Mouse (Mus musculus) thymus, postnatal 0 days (tissue): ENCODE results near the gene Hist2h3b. TPM values are rescaled to one million over a fixed set of nuclear protein-coding genes. Genes with fewer than 3 reads are reported as not detected.
A peak's percentile ranks its signal among the peaks of the same experiment; 100 is the strongest.

ENCODE experiments used
- DNase-seq: peaks from one replicate; pipeline ENCODE4 v3.0.0-alpha.2; 2015; ENCODE audit warnings: low spot score
- polyA plus RNA-seq: library from polyadenylated mRNA; unstranded; fragments of >200 nt; fragmentation: Nextera tagmentation; extraction: Ambion mirVana; gene quantifications from 2 replicates; pipeline ENCODE4 v1.2.1, GENCODE M21; 2015

Gene Hist2h3b
- polyA plus RNA-seq, result 278 and 396 TPM in 2 replicates

- DNase-seq, result peak; percentile 87
These were observed at the start of gene Hist2h3b for GRCm38 (mm10) chr3:96268051-96268775. Gene Hist2h3b, plus strand, starts transcription at chr3:96268654.

- DNase-seq, result peak; percentile 61
These were observed 49.2 kb upstream of the Hist2h3b start for GRCm38 (mm10) chr3:96219191-96219641.

- DNase-seq, result peak; percentile 88
These were observed 48.8 kb upstream of the Hist2h3b start, which contains the start of the genes Bola1 and Hist2h2ab for GRCm38 (mm10) chr3:96219661-96220130. Gene Bola1, minus strand, starts transcription at chr3:96219709. Gene Hist2h2ab, plus strand, starts transcription at chr3:96219865.

- DNase-seq, result peak; percentile 63
These were observed 48.2 kb upstream of the Hist2h3b start for GRCm38 (mm10) chr3:96220131-96220764.

DNA sequence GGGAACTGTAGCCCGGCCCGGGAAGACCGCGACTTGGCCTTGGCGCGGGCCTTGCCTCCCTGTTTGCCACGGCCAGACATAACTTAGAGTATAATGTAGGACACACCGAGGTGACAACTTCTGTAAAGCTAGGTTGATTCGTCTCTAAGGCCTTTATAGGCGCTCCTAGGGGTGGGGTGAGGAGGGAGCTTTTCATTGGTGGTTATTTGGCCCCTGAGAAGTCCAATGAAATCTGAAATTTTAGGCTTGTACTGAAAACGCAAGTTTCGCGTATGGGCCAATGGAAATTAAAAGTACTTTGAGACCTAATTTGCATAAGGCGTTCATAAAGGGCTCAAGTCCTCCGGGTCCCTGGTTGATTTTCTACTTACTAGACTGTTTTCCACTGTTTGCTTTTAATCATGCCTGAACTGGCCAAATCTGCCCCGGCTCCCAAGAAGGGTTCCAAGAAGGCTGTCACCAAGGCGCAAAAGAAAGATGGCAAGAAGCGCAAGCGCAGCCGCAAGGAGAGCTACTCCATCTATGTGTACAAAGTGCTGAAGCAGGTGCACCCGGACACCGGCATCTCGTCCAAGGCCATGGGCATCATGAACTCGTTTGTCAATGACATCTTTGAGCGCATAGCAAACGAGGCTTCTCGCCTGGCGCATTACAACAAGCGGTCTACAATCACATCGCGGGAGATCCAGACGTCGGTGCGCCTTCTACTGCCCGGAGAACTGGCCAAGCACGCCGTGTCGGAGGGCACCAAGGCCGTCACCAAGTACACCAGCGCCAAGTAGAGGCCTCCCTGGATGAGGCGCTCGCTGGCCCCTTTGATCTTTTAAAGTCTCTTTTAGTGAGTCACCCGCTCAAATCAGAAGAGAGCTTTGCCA lies 47.5 kb upstream of the Hist2h3b start, which contains the start of the genes Hist2h2ac and Hist2h2be:
Gene Hist2h2ac (minus strand): TSS at position 116 of the 875 bp plus-strand sequence.
Gene Hist2h2be (plus strand): TSS at position 355 of the 875 bp plus-strand sequence.
- DNase-seq, result peak; percentile 97

DNA sequence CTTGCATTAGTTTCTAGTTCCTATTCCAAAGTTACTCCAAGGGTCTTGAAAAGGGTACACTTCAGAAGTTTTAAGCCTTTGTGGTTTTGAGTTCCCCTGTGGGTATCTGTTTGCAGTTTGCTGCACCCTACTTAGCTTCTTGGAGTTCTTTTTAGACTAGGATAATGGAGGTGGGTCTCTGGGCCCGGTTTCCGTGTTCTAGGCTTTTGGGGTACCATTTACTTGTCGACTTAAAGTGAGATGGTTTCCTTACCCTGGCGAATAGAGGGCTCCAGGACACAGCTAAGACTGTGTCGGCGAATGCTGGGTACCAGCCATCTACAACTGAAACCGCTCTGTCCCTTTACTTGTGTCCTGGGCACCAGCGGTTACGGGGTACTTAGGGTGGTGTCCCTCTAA lies 46.8 kb upstream of the Hist2h3b start:
- no peak for DNase-seq

GRCm38 (mm10) chr3:96222774-96223173 lies 45.7 kb upstream of the Hist2h3b start:
- DNase-seq, result no peak

DNA sequence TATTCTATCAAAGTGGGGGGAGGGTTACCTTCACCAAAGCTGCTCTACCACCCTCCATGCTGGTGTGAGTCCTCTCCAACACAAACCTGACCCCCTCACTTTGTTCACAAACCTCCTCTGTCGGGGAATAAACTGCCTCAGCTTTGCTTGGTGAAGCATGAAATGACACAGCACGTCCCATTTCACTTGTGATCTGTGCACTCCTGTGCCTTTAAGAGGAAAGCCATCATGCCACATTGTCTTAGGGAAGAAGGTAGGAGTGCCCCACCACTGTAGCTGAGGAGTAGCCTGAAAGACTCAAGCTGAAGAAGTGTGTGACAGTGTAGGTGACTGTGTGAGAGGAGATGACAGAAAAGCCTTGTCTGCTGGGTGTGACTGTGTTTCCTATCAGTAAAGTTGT lies 43.0 kb upstream of the Hist2h3b start:
- no peak for DNase-seq

GRCm38 (mm10) chr3:96226695-96227648 lies 41.5 kb upstream of the Hist2h3b start:
- no peak for DNase-seq

GRCm38 (mm10) chr3:96228828-96229227 lies 39.6 kb upstream of the Hist2h3b start:
- DNase-seq, result no peak

- DNase-seq, result no peak
These were observed 38.0 kb upstream of the Hist2h3b start for GRCm38 (mm10) chr3:96230404-96230803.

GRCm38 (mm10) chr3:96230910-96231757 lies 37.3 kb upstream of the Hist2h3b start:
- no peak for DNase-seq

DNA sequence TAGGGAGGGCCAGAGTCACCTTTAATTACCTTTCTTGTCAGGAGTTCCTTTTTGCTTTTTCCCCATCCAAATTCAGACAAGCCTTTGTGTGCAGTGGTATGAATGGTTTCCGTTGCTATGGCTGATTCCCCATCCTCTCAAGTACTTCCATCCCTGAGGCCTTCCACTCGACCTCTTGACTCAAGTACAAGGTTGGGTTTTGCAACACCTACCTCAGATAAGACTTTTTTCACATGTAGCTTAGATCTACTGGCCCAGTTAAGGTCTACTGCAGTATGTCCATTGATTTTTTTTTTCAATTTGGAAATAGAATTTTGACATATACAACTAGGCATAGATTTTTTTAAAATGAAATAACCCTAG lies 36.7 kb upstream of the Hist2h3b start:
- no peak for DNase-seq

DNA sequence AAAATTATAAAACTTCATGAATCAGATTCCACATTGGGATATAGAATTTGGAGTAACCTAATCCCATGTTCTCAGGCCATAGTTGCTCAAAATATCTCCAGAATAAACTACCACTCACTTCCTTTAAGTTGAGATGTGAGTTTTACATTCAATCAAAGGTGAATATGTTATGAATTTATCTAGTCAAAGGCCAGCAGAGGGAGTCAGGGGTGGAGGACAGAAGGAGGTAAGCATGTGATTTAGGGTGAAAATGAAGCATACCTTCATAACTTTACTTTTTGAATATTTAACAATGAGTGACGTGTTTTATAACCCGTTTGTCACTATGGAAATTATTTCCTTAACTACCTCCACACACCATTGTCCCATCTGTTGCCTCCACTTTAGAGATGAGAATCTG lies 33.5 kb upstream of the Hist2h3b start:
- DNase-seq, result peak; percentile 33

GRCm38 (mm10) chr3:96235836-96236235 lies 32.6 kb upstream of the Hist2h3b start:
- DNase-seq, result no peak

GRCm38 (mm10) chr3:96236834-96237334 lies 31.6 kb upstream of the Hist2h3b start:
- DNase-seq, result no peak

DNA sequence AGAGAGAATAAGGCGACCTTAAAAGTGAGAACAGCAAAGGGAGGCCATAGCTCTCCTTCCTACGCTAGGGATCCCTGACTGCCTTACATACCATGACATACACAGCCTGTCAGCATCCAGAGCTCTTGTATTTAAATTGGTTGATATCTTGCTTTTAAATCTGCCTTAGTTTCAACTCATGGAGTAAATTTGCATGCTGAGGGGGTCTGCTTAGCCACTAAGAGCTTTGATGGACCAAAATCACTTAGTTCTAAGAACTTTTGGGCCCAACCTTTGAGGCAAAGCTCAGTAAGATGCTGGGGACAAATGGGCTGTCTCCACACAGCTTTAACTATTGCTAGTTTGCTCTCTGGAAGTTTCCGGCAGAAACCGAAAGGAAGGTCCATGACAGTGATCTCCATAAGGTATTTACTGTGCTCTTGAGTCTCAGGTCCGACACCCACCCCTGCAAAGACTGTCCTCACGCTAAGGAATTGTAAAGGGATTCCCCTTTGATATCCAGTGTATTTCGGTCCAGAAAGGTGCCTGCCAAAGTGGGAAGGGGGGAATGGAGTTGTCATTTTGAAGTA lies 31.0 kb upstream of the Hist2h3b start:
- DNase-seq, result peak; percentile 31

- DNase-seq, result peak; percentile 51
These were observed 30.4 kb upstream of the Hist2h3b start for GRCm38 (mm10) chr3:96237904-96238511.
